Mouse (Mus musculus) forebrain, embryonic 13.5 days (tissue): ENCODE results near the gene Mboat2. TPM values are rescaled to one million over a fixed set of nuclear protein-coding genes. Genes with fewer than 3 reads are reported as not detected.

Source experiments
- ATAC-seq: fragments of 200-750 bp; cut with Nextera tagmentation; 2 replicates; pipeline ENCODE4 v1.8.0; 2017
- H3K27ac ChIP-seq: fragments of 300-500 bp; sonication (generic); 2 replicates; pipeline ENCODE4 v1.5.1; 2015; ENCODE audit warnings: inconsistent platforms, mild to moderate bottlenecking, moderate library complexity
- H3K27me3 ChIP-seq: fragments of 300-500 bp; sonication (generic); 2 replicates; pipeline ENCODE4 v1.6.1; 2015; ENCODE audit warnings: mild to moderate bottlenecking, inconsistent platforms
- H3K36me3 ChIP-seq: fragments of 300-500 bp; sonication (generic); 2 replicates; pipeline ENCODE4 v1.6.1; 2015; ENCODE audit warnings: mild to moderate bottlenecking, inconsistent platforms; ENCODE audit not compliant: poor library complexity, severe bottlenecking
- H3K4me1 ChIP-seq: fragments of 300-500 bp; sonication (generic); 2 replicates; pipeline ENCODE4 v1.6.1; 2015; ENCODE audit warnings: inconsistent platforms
- H3K4me2 ChIP-seq: fragments of 300-500 bp; sonication (generic); 2 replicates; pipeline ENCODE4 v1.6.1; 2015; ENCODE audit warnings: inconsistent platforms, mild to moderate bottlenecking, moderate library complexity
- H3K4me3 ChIP-seq: fragments of 300-500 bp; sonication (generic); 2 replicates; pipeline ENCODE4 v1.5.1; 2015; ENCODE audit warnings: mild to moderate bottlenecking, inconsistent platforms
- H3K9ac ChIP-seq: fragments of 300-500 bp; sonication (generic); 2 replicates; pipeline ENCODE4 v1.6.1; 2015; ENCODE audit warnings: mild to moderate bottlenecking, inconsistent platforms
- H3K9me3 ChIP-seq: fragments of 300-500 bp; sonication (generic); replicated peaks from 2 replicates; pipeline ENCODE4 v1.6.1; 2016; ENCODE audit warnings: inconsistent platforms
- WGBS: fragments of 180-500 bp; shearing (Covaris S2); methylation state at CpG from one replicate; pipeline ENCODE4 v1.1.7; 2015; 5-methylcytosine and 5-hydroxymethylcytosine counted together
- polyA plus RNA-seq: library from polyadenylated mRNA; unstranded; fragments of >200 nt; fragmentation: Nextera tagmentation; extraction: Ambion mirVana; gene quantifications from 2 replicates; pipeline ENCODE4 v1.2.1, GENCODE M21; 2015

The Mboat2 gene
- polyA plus RNA-seq, 1 experiment from 2014 or later, result 61.0 TPM

DNA sequence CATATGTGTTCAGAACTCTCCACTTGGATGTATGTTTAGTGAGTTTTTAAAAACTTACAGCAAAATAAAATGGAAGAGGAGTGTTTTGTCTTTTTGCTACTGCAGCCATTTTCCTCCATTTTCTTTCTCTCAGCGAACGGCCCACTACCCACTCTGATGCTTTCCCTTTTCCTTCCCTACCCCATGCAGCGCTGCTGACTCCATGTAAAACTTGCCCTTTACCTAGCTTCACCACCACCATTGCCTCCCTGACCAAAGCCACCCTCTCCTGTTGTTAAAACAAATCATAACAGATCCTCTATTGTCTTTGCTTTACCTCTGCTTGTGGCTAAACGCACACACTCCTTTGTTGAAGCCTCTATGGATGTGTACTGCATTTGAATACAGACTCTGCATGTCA lies 164.7 kb downstream of the Mboat2 start:
- Histone ChIP-seq H3K27me3 (no peaks in the 10 kb centered on the region), H3K4me2 (no peak overlapping the region), H3K27ac (no peak overlapping the region), H3K9ac (no peak overlapping the region), H3K9me3 (no peaks in the 10 kb centered on the region), H3K36me3 (peaks cover 94% of the 10 kb centered on the region), H3K4me1 (peaks cover 7% of the 10 kb centered on the region; the same call in 1 of the 2 replicates), H3K4me3 (no peak overlapping the region)
- no peak for ATAC-seq
- 89% methylated on average over 4 of the region's 4 CpGs for WGBS

DNA sequence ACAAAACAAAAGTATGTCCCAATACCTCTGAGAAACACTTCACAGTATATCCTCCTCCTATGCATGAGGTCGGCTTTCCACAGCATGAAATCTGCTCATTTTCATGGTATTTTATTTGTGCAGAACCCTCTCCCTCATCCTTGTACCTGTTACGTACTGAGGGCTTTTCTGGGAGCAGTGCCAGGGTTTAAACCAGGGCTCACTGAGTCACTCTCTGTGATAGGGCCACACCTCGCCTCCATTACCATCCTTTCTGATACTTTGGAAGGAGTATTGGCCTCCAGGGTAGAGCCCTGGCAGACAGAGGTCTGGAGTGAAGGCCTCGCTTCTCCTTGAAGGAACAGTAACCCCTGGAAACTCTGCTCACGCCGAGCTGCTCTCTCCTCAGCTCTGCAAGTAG lies 174.7 kb downstream of the Mboat2 start:
- H3K36me3 ChIP-seq, result peaks cover 89% of the 10 kb centered on the region
- 88% methylated on average over 6 of the region's 6 CpGs for WGBS

DNA sequence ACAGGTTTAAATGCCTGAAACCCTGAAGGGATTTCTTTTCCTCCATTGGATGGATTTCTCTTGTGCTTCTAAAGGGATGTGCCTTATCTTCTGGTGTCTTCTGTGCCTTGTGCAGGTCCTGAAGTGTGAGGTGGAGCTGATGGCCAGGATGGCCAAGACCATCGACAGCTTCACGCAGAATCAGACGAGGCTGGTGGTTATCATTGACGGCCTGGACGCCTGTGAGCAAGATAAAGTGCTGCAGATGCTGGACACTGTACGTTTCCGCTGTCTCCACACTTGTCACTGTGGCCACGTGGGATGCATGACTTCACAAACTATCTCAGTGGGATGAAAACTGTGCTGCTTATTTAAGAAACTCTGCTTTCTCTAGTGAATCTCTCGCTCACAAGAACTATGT lies 179.3 kb downstream of the Mboat2 start:
- H3K4me2 ChIP-seq, result no peak overlapping the region
- no peak for ATAC-seq
- H3K27me3 ChIP-seq, result no peaks in the 10 kb centered on the region
- H3K9ac ChIP-seq, result no peak overlapping the region
- H3K4me1 ChIP-seq, result no peaks in the 10 kb centered on the region
- H3K36me3 ChIP-seq, result peaks cover 89% of the 10 kb centered on the region
- no peak overlapping the region for H3K27ac ChIP-seq
- H3K9me3 ChIP-seq, result no peaks in the 10 kb centered on the region
- no peak overlapping the region for H3K4me3 ChIP-seq
- 95% methylated on average over 9 of the region's 9 CpGs for WGBS

More for the DNA sequence above, 174.7 kb downstream of the Mboat2 start:
- Histone ChIP-seq H3K4me2 (no peak overlapping the region), H3K9me3 (no peaks in the 10 kb centered on the region), H3K9ac (no peak overlapping the region), H3K4me1 (no peaks in the 10 kb centered on the region), H3K27me3 (no peaks in the 10 kb centered on the region), H3K27ac (no peak overlapping the region), H3K4me3 (no peak overlapping the region)
- no peak for ATAC-seq

DNA sequence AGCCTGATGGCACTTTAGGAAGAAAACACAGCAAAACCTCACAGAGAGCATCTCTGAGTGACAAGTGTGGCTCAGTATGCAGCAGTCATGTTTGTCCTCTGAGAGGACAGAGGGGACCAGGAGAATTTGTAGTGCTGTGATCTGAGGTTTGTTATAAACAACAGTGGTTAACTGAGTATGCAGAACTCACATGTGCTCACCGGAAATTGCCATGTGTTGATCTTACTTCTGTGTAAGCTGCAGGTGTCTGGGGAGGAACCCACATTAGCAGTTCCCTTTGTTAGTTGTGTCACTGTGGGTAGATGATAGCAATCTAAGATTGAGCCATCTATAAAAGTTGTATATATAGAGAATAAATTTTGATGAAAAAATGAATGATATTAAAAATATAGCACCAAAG lies 179.7 kb downstream of the Mboat2 start:
- Histone ChIP-seq H3K4me1 (no peaks in the 10 kb centered on the region), H3K9ac (no peak overlapping the region), H3K4me2 (no peak overlapping the region), H3K27ac (no peak overlapping the region), H3K4me3 (no peak overlapping the region), H3K36me3 (peaks cover 89% of the 10 kb centered on the region), H3K9me3 (no peaks in the 10 kb centered on the region), H3K27me3 (no peaks in the 10 kb centered on the region)
- no peak for ATAC-seq
- WGBS, result 94% methylated on average over 1 of the region's 1 CpGs

DNA sequence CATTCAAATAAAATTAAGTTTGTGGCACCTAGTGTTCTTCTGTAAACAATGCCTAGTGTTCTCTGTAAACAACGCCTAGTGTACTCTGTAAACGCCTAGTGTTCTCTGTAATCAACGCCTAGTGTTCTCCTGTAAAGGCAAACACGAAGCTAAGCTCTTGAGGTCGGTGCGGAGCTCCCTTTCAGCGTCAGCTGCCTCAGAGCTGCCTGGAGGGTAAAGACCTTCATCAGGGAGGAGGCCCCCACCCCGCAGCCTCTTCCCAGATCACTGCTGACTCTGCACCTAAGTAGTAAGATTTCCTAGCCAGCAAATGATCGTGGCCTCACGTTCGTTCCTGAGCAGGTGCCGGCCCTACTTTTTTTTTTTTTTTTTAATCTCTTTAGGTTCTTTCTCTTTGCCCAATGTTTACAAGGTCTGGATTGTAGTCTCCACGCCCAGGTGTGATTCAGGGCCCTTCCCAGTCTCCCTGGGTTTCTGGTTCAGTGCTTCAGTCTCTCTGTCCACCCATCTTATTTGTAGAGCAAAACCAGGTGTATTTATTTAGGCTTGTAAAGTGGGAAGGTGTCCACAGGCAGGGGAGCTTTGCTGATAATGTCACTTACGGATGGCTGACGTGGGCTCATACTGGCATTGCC lies 181.2 kb downstream of the Mboat2 start:
- ATAC-seq, result no peak
- no peak overlapping the region for H3K4me3 ChIP-seq
- no peaks in the 10 kb centered on the region for H3K27me3 ChIP-seq
- H3K9ac ChIP-seq, result no peak overlapping the region
- H3K4me1 ChIP-seq, result no peaks in the 10 kb centered on the region
- peaks cover 92% of the 10 kb centered on the region for H3K36me3 ChIP-seq
- H3K27ac ChIP-seq, result no peak overlapping the region
- H3K4me2 ChIP-seq, result no peak overlapping the region
- no peaks in the 10 kb centered on the region for H3K9me3 ChIP-seq
- WGBS, result 81% methylated on average over 15 of the region's 15 CpGs

DNA sequence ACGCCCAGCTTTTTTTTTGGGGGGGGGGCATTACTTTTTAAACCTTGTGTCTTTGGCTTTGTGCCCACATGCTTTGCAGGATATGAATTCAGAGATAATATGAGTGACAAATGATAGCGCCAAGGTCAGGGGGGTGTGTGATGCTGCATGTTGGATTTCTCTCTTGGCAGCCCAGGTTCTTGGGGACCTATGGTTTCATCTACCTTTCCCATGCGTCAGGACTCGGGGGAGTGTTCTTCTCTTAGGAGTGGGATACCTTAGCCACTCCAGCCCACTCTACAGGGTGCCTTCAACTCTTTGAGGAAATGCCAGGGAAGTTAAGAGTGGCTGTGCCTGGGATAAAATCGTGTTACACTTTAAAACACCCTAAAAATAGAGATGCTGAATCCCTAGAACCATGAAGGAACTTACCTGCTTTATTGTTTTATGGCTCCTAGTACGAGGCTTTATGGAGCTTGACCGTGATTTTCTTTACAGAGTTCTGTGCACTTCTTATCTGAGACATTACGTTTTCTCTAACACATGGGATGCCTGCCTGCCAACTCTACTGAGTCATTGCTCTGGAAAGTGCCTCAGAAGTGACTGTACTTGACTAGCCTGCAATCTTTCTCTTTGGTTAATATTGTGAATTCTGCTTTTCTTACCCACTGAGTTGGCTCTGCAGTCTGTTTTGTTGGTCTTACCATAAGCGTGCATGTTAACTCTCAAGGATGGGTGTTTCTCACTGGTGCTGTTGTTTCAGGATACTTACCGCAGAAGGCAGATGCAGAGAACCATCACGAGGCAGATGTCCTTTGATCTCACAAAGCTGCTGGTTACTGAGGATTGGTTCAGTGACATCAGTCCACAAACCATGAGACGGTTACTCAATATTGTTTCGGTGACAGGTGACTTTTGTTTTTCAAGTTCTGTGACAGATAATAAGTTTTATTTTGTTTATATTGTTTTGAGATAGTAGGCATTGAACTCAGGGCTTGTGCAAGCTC lies 182.2 kb downstream of the Mboat2 start:
- Histone ChIP-seq H3K9ac (no peak overlapping the region), H3K4me1 (no peaks in the 10 kb centered on the region), H3K4me2 (no peak overlapping the region), H3K27ac (no peak overlapping the region), H3K27me3 (no peaks in the 10 kb centered on the region), H3K36me3 (peaks cover 92% of the 10 kb centered on the region), H3K9me3 (no peaks in the 10 kb centered on the region), H3K4me3 (no peak overlapping the region)
- no peak for ATAC-seq
- WGBS, result 90% methylated on average over 13 of the region's 13 CpGs

Other genes with a start within 250 kb of the Mboat2 start
- 11.2 and 13.1 TPM in 2 replicates for gene Klf11, start 179.6 kb upstream of the Mboat2 start, polyA plus RNA-seq
- gene Cys1, start 149.1 kb upstream of the Mboat2 start, polyA plus RNA-seq, result 0.45 and 0.58 TPM in 2 replicates
- gene Rrm2, start 122.6 kb upstream of the Mboat2 start, polyA plus RNA-seq, result 405 and 421 TPM in 2 replicates
- 72.4 and 88.3 TPM in 2 replicates for gene Kidins220, start 144.0 kb downstream of the Mboat2 start, polyA plus RNA-seq